Mouse (Mus musculus) liver, postnatal 0 days (tissue): ENCODE measurements at regions not wholly inside any gene's neighbourhood (a gene's known extent, or its start where the extent isn't known, plus 50 kb on each side); places are given as distances from the start of the nearest gene placed in this dataset.

Source experiments
- CTCF ChIP-seq: sonication (generic); IDR thresholded peaks from 2 replicates; pipeline ENCODE4 v1.5.1; 2016; ENCODE audit warnings: antibody characterized with exemption, low read depth
- EP300 ChIP-seq: IDR thresholded peaks from 2 replicates; pipeline ENCODE4 v1.6.1; 2016; ENCODE audit warnings: antibody characterized with exemption, low read depth, mild to moderate bottlenecking

- no peak for TF ChIP-seq EP300
- TF ChIP-seq CTCF, result no peak
Observed at GRCm38 (mm10) chr15:38165881-38166445, 740.6 kb downstream of the 4930447A16Rik start.
